Mouse (Mus musculus) liver, embryonic 14.5 days (tissue): ENCODE measurements around the gene Prkn. TPM values are rescaled to one million over a fixed set of nuclear protein-coding genes. Genes with fewer than 3 reads are reported as not detected.

Source experiments
- ATAC-seq: fragments of 200-750 bp; cut with Nextera tagmentation; 2 replicates; pipeline ENCODE4 v1.8.0; 2017; ENCODE audit warnings: moderate number of reproducible peaks, mild to moderate bottlenecking, moderate library complexity; ENCODE audit not compliant: insufficient read depth
- DNase-seq, 3 experiments: peaks; one replicate each; pipeline ENCODE4 v3.0.0-alpha.2; 2012 to 2013; ENCODE audit warnings: low read depth in 3 of 3, low spot score in 3 of 3
- H3K27ac ChIP-seq: fragments of 300-500 bp; sonication (generic); 2 replicates; pipeline ENCODE4 v1.5.1; 2014; ENCODE audit warnings: moderate library complexity, mild to moderate bottlenecking, control low read depth, inconsistent platforms
- H3K27me3 ChIP-seq: fragments of 300-500 bp; sonication (generic); 2 replicates; pipeline ENCODE4 v1.6.1; 2014; ENCODE audit warnings: mild to moderate bottlenecking, low read length, moderate library complexity; ENCODE audit not compliant: control insufficient read depth, insufficient read depth
- H3K36me3 ChIP-seq: fragments of 300-500 bp; sonication (generic); replicated peaks from 2 replicates; pipeline ENCODE4 v1.6.1; 2014; ENCODE audit warnings: low read depth; ENCODE audit not compliant: control insufficient read depth, insufficient read depth
- H3K4me1 ChIP-seq, 2 experiments: fragments of 200-500 bp in 1 of 2; fragments of 300-500 bp in 1 of 2; sonication (generic) in 1 of 2; replicated peaks; 2 replicates each; pipeline ENCODE4 v1.6.1; 2012 to 2014; ENCODE audit warnings: antibody characterized with exemption in 1 of 2, inconsistent platforms in 1 of 2, low read length in 1 of 2; ENCODE audit not compliant: control insufficient read depth in 2 of 2, insufficient read depth in 2 of 2
- H3K4me2 ChIP-seq: fragments of 300-500 bp; sonication (generic); 2 replicates; pipeline ENCODE4 v1.6.1; 2014; ENCODE audit warnings: low read depth, mild to moderate bottlenecking, control low read depth, moderate library complexity
- H3K4me3 ChIP-seq, 2 experiments: fragments of 200-500 bp in 1 of 2; fragments of 300-500 bp in 1 of 2; sonication (generic) in 1 of 2; 2 replicates each; pipeline ENCODE4 v1.5.1; 2012 to 2014; ENCODE audit warnings: low read depth in 2 of 2, low read length in 2 of 2, mild to moderate bottlenecking in 2 of 2, control low read depth in 1 of 2, inconsistent platforms in 1 of 2, moderate library complexity in 1 of 2; ENCODE audit not compliant: insufficient read depth in 1 of 2
- H3K9ac ChIP-seq: fragments of 300-500 bp; sonication (generic); replicated peaks from 2 replicates; pipeline ENCODE4 v1.6.1; 2014; ENCODE audit warnings: mild to moderate bottlenecking, control low read depth, moderate library complexity
- H3K9me3 ChIP-seq: fragments of 300-500 bp; sonication (generic); 2 replicates; pipeline ENCODE4 v1.6.1; 2016; ENCODE audit warnings: low read length, mixed read lengths; ENCODE audit not compliant: control insufficient read depth
- CTCF ChIP-seq: IDR thresholded peaks from 2 replicates; pipeline ENCODE4 v1.5.1; 2016; ENCODE audit warnings: antibody characterized with exemption, low read depth, control low read depth
- EP300 ChIP-seq: IDR thresholded peaks from 2 replicates; pipeline ENCODE4 v1.6.1; 2016; ENCODE audit warnings: antibody characterized with exemption, low read depth
- WGBS: fragments of 180-500 bp; shearing (Covaris S2); extraction: QIAGEN DNeasy Blood & Tissue Kit; methylation state at CpG from one replicate; pipeline ENCODE4 v1.1.7; 2014; ENCODE audit not compliant: insufficient replicate concordance; 5-methylcytosine and 5-hydroxymethylcytosine counted together
- polyA plus RNA-seq, 2 experiments: library from polyadenylated mRNA; depleted of rRNA in 1 of 2; stranded (reverse) in 1 of 2; unstranded in 1 of 2; fragments of >200 nt; fragmentation: Nextera tagmentation in 1 of 2; extraction: Ambion mirVana in 1 of 2; gene quantifications; 2 replicates each; pipeline versions ENCODE4 v1.2.1 to v1.2.3; 2012 to 2014

The Prkn gene
- polyA plus RNA-seq, 2 experiments = 0.17 to 0.61 TPM

DNA sequence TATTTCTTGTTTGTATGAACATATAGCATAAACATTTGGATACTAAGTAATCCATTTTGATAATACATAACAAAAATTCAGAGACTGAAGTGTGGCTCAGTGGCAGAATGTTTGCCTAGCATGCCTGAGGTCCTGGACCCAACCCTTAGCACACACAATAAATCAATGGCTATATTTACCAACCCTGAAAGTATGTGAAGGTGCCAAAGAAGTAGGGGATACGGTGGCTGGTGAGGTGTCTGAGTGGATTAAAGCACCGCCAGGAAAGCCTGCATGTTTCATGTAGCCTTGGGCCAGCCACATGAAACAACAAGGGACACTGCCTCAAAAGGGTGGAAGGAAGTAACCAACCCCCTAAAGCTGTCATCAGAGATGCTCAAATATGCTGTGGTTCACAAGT is 192.2 kb downstream of the Prkn start:
- Histone ChIP-seq H3K27ac (no peak overlapping the region), H3K9ac (no peak overlapping the region), H3K36me3 (no peaks in the 10 kb centered on the region), H3K9me3 (no peaks in the 10 kb centered on the region), H3K4me3 (no peak overlapping the region), H3K4me2 (no peak overlapping the region), H3K4me1 (no peaks in the 10 kb centered on the region), H3K27me3 (no peaks in the 10 kb centered on the region)
- TF ChIP-seq EP300 (no peak), CTCF (no peak)
- no peak for ATAC-seq
- no peak for DNase-seq
- WGBS = 65% methylated on average over 2 of the region's 2 CpGs

DNA sequence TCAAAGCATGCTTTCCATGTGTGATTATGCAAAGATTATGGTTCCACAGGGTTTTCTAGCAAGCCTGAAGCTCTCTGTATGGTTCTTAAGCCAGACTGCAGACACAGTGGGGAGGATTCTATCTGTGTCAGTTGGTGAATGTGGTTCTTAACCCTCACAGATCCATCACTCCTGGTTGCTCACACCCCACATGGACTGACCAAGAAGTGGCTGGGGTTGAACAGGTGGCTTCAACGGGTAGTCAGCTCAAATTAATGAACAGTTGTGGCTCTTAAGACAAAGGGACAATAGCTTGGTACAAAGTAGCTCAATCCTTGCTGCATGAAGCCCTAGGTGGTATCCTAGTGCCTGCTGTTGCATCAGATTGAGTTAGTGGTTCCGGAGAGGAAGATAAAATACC is 193.4 kb downstream of the Prkn start:
- H3K27ac ChIP-seq = no peak overlapping the region
- H3K36me3 ChIP-seq = no peaks in the 10 kb centered on the region
- no peak for DNase-seq
- no peaks in the 10 kb centered on the region for H3K4me1 ChIP-seq
- TF ChIP-seq CTCF = no peak
- no peak for TF ChIP-seq EP300
- H3K9me3 ChIP-seq = no peaks in the 10 kb centered on the region
- no peak overlapping the region for H3K9ac ChIP-seq
- ATAC-seq = no peak
- no peak overlapping the region for H3K4me3 ChIP-seq
- 44% methylated on average over 2 of the region's 2 CpGs for WGBS
- no peaks in the 10 kb centered on the region for H3K27me3 ChIP-seq
- no peak overlapping the region for H3K4me2 ChIP-seq

DNA sequence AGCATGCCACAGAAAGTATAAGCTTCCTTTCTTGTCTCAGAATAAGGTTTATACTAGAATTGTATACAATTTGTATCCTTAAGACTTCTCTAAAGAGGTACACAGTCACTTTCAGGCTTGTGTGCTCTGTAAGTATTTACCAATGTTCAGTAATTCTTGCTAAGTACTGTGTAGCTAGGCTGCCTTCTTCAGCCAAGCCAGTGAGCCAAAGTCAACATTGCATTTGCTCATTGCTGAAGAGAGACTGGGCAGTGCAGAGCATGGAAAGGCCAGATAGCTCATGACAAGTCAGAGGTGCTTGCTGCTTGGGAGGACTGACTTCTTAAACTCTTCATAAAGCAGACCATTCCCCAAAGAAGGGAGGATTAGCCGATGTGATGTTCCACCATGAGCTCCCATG is 198.1 kb downstream of the Prkn start:
- TF ChIP-seq CTCF = no peak
- no peak for TF ChIP-seq EP300
- Histone ChIP-seq H3K27me3 (no peaks in the 10 kb centered on the region), H3K4me2 (no peak overlapping the region), H3K9me3 (no peaks in the 10 kb centered on the region), H3K4me1 (no peaks in the 10 kb centered on the region), H3K27ac (no peak overlapping the region), H3K9ac (no peak overlapping the region), H3K4me3 (no peak overlapping the region), H3K36me3 (no peaks in the 10 kb centered on the region)
- no peak for ATAC-seq
- DNase-seq = no peak
- WGBS = 67% methylated on average over 1 of the region's 1 CpGs

DNA sequence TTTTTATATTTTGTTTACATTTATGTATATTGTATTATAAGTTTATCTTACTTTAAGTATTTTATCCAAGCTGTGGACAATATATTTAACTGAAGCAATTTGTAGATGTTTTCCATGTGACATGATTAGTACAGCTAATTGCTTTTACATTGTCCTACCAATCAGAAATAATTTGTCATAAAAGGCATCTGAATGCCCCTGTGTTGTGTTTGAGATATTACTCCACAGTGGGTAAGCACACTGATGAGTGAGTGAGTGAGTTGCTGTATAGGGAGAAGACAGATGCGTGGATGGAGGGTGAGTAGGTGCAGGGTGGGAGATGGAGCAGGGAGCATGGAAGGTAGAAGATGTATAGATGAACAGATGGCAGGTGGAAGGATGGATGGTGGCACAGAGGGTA is 218.8 kb downstream of the Prkn start:
- 59% methylated on average over 1 of the region's 1 CpGs for WGBS
- DNase-seq (no peak), ATAC-seq (no peak)
- H3K4me1 ChIP-seq = no peaks in the 10 kb centered on the region
- no peaks in the 10 kb centered on the region for H3K27me3 ChIP-seq
- H3K27ac ChIP-seq = no peak overlapping the region
- H3K9ac ChIP-seq = no peak overlapping the region
- H3K4me3 ChIP-seq = no peak overlapping the region
- TF ChIP-seq EP300 (no peak), CTCF (no peak)
- H3K9me3 ChIP-seq = no peaks in the 10 kb centered on the region
- no peaks in the 10 kb centered on the region for H3K36me3 ChIP-seq
- no peak overlapping the region for H3K4me2 ChIP-seq

DNA sequence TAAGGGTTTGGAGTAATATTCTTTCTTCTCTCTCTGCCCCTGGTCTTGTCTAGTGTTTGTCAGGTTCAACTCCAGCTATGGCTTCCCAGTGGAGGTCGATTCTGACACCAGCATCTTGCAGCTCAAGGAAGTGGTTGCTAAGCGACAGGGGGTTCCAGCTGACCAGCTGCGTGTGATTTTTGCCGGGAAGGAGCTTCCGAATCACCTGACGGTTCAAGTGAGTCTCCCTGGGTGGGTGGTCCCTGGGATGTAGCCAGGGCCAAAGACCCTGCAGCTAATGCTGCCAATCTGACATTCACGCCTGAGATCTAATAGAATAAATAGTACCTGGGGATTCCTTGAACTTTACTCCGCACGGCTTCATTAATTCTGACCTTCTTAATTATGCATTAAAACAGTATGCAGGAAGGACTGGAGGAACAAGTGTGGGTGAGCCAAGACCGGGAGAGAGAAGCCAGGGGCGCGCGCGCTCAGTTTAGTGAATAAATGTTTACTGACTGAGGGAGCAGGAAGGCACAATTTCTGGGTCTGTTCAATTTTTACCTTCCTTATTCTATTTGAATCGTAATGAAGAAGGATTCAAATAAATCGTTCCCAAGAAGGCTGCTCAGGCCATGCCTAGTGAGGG is 227.0 kb downstream of the Prkn start:
- H3K9ac ChIP-seq = no peak overlapping the region
- H3K4me2 ChIP-seq = no peak overlapping the region
- DNase-seq (no peak), ATAC-seq (no peak)
- TF ChIP-seq EP300 (no peak), CTCF (no peak)
- H3K9me3 ChIP-seq = no peaks in the 10 kb centered on the region
- no peaks in the 10 kb centered on the region for H3K27me3 ChIP-seq
- H3K36me3 ChIP-seq = no peaks in the 10 kb centered on the region
- H3K4me3 ChIP-seq = no peak overlapping the region
- H3K27ac ChIP-seq = no peak overlapping the region
- 19% methylated on average over 16 of the region's 16 CpGs for WGBS
- H3K4me1 ChIP-seq = no peaks in the 10 kb centered on the region
